Mouse (Mus musculus) ES-E14 (cell line): Measurements from ENCODE around the gene Slc4a10. TPM values are rescaled to one million over a fixed set of nuclear protein-coding genes. Genes with fewer than 3 reads are reported as not detected.
"Not testable (repeated sequence)": the region's sequence is repeated elsewhere in the genome, so short reads cannot be mapped to it uniquely, and the experiment has no call there.

Experiments
- DNase-seq: peaks from one replicate; pipeline ENCODE4 v3.0.0-alpha.2; 2013; ENCODE audit warnings: low read depth, low spot score
- H3K27ac ChIP-seq: 2 replicates; pipeline ENCODE4 v1.5.1; 2012; ENCODE audit warnings: low read depth, mild to moderate bottlenecking, low read length, moderate library complexity, mixed read lengths; ENCODE audit not compliant: poor library complexity, insufficient read depth, severe bottlenecking
- H3K36me3 ChIP-seq: 2 replicates; pipeline ENCODE4 v1.6.1; 2012; ENCODE audit warnings: mild to moderate bottlenecking, low read length, moderate library complexity, mixed read lengths; ENCODE audit not compliant: control insufficient read depth, poor library complexity, insufficient read depth, severe bottlenecking
- H3K4me1 ChIP-seq, 2 experiments: fragments of 150-350 bp in 1 of 2; sonication (generic) in 1 of 2; 2 replicates each; pipeline ENCODE4 v1.6.1; 2012; ENCODE audit warnings: low read length in 2 of 2, mild to moderate bottlenecking in 1 of 2, mixed read lengths in 1 of 2; ENCODE audit not compliant: control insufficient read depth in 2 of 2, insufficient read depth in 2 of 2, poor library complexity in 1 of 2
- H3K4me3 ChIP-seq, 2 experiments: fragments of 150-350 bp in 1 of 2; sonication (generic) in 1 of 2; 2 replicates each; pipeline ENCODE4 v1.5.1; 2012; ENCODE audit warnings: low read length in 2 of 2, low read depth in 1 of 2, mild to moderate bottlenecking in 1 of 2, mixed read lengths in 1 of 2; ENCODE audit not compliant: insufficient read depth in 1 of 2, poor library complexity in 1 of 2, severe bottlenecking in 1 of 2
- H3K9ac ChIP-seq: 2 replicates; pipeline ENCODE4 v1.6.1; 2012; ENCODE audit warnings: low read depth, mild to moderate bottlenecking, low read length, mixed read lengths; ENCODE audit not compliant: poor library complexity, insufficient read depth, severe bottlenecking
- H3K9me3 ChIP-seq: fragments of 150-350 bp; sonication (generic); 2 replicates; pipeline ENCODE4 v1.6.1; 2012; ENCODE audit warnings: low read depth, mild to moderate bottlenecking, low read length; ENCODE audit not compliant: control insufficient read depth, insufficient read depth
- CHD2 ChIP-seq: IDR thresholded peaks from 2 replicates; pipeline ENCODE4 v1.6.1; 2014; ENCODE audit warnings: mild to moderate bottlenecking, low read depth, low read length, inconsistent platforms
- HCFC1 ChIP-seq: IDR thresholded peaks from 2 replicates; pipeline ENCODE4 v1.6.1; 2012; ENCODE audit warnings: low read length, inconsistent platforms, borderline replicate concordance; ENCODE audit not compliant: insufficient read depth
- MAFK ChIP-seq: IDR thresholded peaks from 2 replicates; pipeline ENCODE4 v1.6.1; 2014; ENCODE audit warnings: mild to moderate bottlenecking, low read depth, low read length, inconsistent platforms; ENCODE audit not compliant: insufficient read depth
- ZC3H11A ChIP-seq: IDR thresholded peaks from 2 replicates; pipeline ENCODE4 v1.6.1; 2012; ENCODE audit warnings: low read depth, mild to moderate bottlenecking, inconsistent platforms, low read length, borderline replicate concordance
- ZNF384 ChIP-seq: IDR thresholded peaks from 2 replicates; pipeline ENCODE4 v1.6.1; 2012; ENCODE audit warnings: low read depth, low read length, inconsistent platforms
- in situ Hi-C, 2 experiments: fragments of 600-800 bp; cut with MboI; formaldehyde crosslinking; loops; one replicate each; pipeline ENCODE4 v1.15.1; 2025; ENCODE audit warnings: low sequenced_read_pairs in 2 of 2, inconsistent platforms in 1 of 2; ENCODE audit not compliant: unreplicated experiment in 2 of 2
- total RNA-seq: library from RNA; depleted of rRNA; stranded (reverse); fragments of 300-350 nt; gene quantifications from 2 replicates; pipeline ENCODE4 v1.2.3, GENCODE M21; 2012; rRNA removed

Gene Slc4a10
- total RNA-seq = 0.13 and 0.16 TPM in 2 replicates

- H3K36me3 ChIP-seq = no peaks in the 10 kb centered on the region
- DNase-seq = no peak
- no peaks in the 10 kb centered on the region for H3K9me3 ChIP-seq
- no peak within 1 kb of the TSS for H3K27ac ChIP-seq
- in situ Hi-C loops = no loop called here
- H3K4me3 ChIP-seq = peak within 1 kb of the TSS in 1 of 2 experiments; percentile 47; a peak in 1 of 4 replicates
- H3K9ac ChIP-seq = no peak within 1 kb of the TSS
- TF ChIP-seq ZC3H11A (no peak), ZNF384 (no peak), HCFC1 (no peak), MAFK (no peak), CHD2 (no peak)
- no peaks in the 10 kb centered on the region for H3K4me1 ChIP-seq
Observed at GRCm38 (mm10) chr2:62046421-62046845, at the start of gene Slc4a10. Gene Slc4a10, plus strand, starts transcription at chr2:62046462.

GRCm38 (mm10) chr2:62001251-62001650 lies 45.0 kb upstream of the Slc4a10 start:
- in situ Hi-C loops, H3K4me3 ChIP-seq, H3K9ac ChIP-seq, H3K9me3 ChIP-seq, H3K36me3 ChIP-seq, H3K27ac ChIP-seq, H3K4me1 ChIP-seq, DNase-seq: not testable (repeated sequence)

GRCm38 (mm10) chr2:62018209-62018608 lies 28.1 kb upstream of the Slc4a10 start:
- no peak for DNase-seq
- TF ChIP-seq CHD2 = no peak
- no peak for TF ChIP-seq HCFC1
- TF ChIP-seq MAFK = no peak
- no peak for TF ChIP-seq ZC3H11A
- no peak for TF ChIP-seq ZNF384
- in situ Hi-C loops = no loop called here
- no peaks in the 10 kb centered on the region for H3K36me3 ChIP-seq
- H3K27ac ChIP-seq = no peak overlapping the region
- peaks cover 0 to 6% of the 10 kb centered on the region in 2 experiments; a peak in 2 of 4 replicates for H3K4me1 ChIP-seq
- no peaks in the 10 kb centered on the region for H3K9me3 ChIP-seq
- no peak overlapping the region for H3K9ac ChIP-seq
- no peak overlapping the region for H3K4me3 ChIP-seq

- Histone ChIP-seq H3K27ac (no peak overlapping the region), H3K9me3 (no peaks in the 10 kb centered on the region), H3K4me1 (no peaks in the 10 kb centered on the region), H3K4me3 (peak overlapping the region in 1 of 2 experiments; percentile 47; a peak in 2 of 4 replicates), H3K36me3 (no peaks in the 10 kb centered on the region), H3K9ac (no peak overlapping the region)
- TF ChIP-seq MAFK = no peak
- in situ Hi-C loops = no loop called here
- peak; percentile 1 for DNase-seq
Observed at GRCm38 (mm10) chr2:62046861-62047503, 720 bp downstream of the Slc4a10 start.

- in situ Hi-C loops = no loop called here
- Histone ChIP-seq H3K9ac (no peak overlapping the region), H3K4me3 (peak overlapping the region; percentile 26 to 47; a peak in 3 of 4 replicates), H3K9me3 (no peaks in the 10 kb centered on the region), H3K27ac (no peak overlapping the region), H3K4me1 (no peaks in the 10 kb centered on the region), H3K36me3 (no peaks in the 10 kb centered on the region)
- peak; percentile 26 for DNase-seq
- TF ChIP-seq ZC3H11A (no peak), MAFK (no peak), HCFC1 (no peak), CHD2 (no peak), ZNF384 (no peak)
Observed at GRCm38 (mm10) chr2:62047504-62048005, 1.3 kb downstream of the Slc4a10 start.
